Mouse (Mus musculus) ES-E14 (cell line): ENCODE data around the gene Nsun6.

Experiments
- CHD2 ChIP-seq: IDR thresholded peaks from 2 replicates; pipeline ENCODE4 v1.6.1; 2014; ENCODE audit warnings: mild to moderate bottlenecking, low read depth, low read length, inconsistent platforms
- HCFC1 ChIP-seq: IDR thresholded peaks from 2 replicates; pipeline ENCODE4 v1.6.1; 2012; ENCODE audit warnings: low read length, inconsistent platforms, borderline replicate concordance; ENCODE audit not compliant: insufficient read depth
- ZNF384 ChIP-seq: IDR thresholded peaks from 2 replicates; pipeline ENCODE4 v1.6.1; 2012; ENCODE audit warnings: low read depth, low read length, inconsistent platforms

DNA sequence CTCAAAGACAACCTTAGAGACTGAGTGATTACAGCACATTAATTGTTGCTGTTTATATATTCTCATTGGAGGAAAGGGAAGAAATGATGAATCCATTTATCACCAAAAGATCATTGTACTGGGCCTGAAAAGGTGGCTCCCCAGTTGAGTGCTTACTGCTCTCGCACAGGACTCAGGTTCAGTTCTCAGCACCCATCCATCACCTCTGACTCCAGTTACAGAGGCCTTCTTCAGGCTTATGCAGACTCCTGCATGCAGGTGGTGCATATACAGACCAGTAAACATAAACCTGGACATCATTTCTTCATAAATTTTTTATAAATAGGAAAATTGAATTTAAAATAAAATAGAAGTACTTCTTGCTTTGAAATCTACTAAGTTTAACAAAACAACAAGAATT, 46.8 kb downstream of the Nsun6 start:
- no peak for TF ChIP-seq CHD2
- no peak for TF ChIP-seq HCFC1
- no peak for TF ChIP-seq ZNF384
